In genomic region chr2:164909542-164909941, GRCm38 (mm10) we compare ENCODE assay signal across 8 mouse cellular contexts. TPM values are rescaled to one million over a fixed set of nuclear protein-coding genes. Genes with fewer than 3 reads are reported as not detected.
A peak's percentile ranks its signal among the peaks of the same experiment; 100 is the strongest.
DNase-seq lines count a peak whose midpoint lies in the region; ATAC-seq and TF ChIP-seq lines count a peak whose summit lies in the region.

No protein-coding gene starts in this region.

- peaks cover 7% of the 10 kb centered on the region; the same call in 1 of the 2 replicates for H3K9me3 ChIP-seq in heart, postnatal 0 days (replicated peaks; ENCODE audit: control insufficient read depth, low read length)

- peaks cover 8% of the 10 kb centered on the region; the same call in 1 of the 2 replicates for H3K4me1 ChIP-seq in heart, postnatal 0 days (ENCODE audit: control insufficient read depth, insufficient read depth)

- TF ChIP-seq EP300 in heart, postnatal 0 days (IDR thresholded peaks at IDR 0.05; ENCODE audit: low read depth) = no peak

- DNase-seq in gastrocnemius, adult 2 months = no peak
- DNase-seq in gastrocnemius, postnatal 25 days = no peak
- peak; percentile 74 for DNase-seq in heart, postnatal 0 days (ENCODE audit: low spot score)
- DNase-seq in kidney, postnatal 36 days = peak; percentile 60 to 72
- DNase-seq in ovary, postnatal 36 days (ENCODE audit: low spot score) = no peak
- DNase-seq in thymus, postnatal 0 days (ENCODE audit: low spot score) = no peak

- TF ChIP-seq CTCF in gastrocnemius, adult 2 months (IDR thresholded peaks at IDR 0.05) = peak; percentile 54
- TF ChIP-seq CTCF in heart, postnatal 0 days (IDR thresholded peaks at IDR 0.05; ENCODE audit: low read depth) = peak; percentile 67

- peaks cover 48% of the 10 kb centered on the region for H3K36me3 ChIP-seq in heart, postnatal 0 days (replicated peaks; ENCODE audit: control insufficient read depth, insufficient read depth, low read length)

- H3K4me3 ChIP-seq in gastrocnemius, adult 2 months = peak overlapping the region; percentile 100
- H3K4me3 ChIP-seq in heart, postnatal 0 days (ENCODE audit: low read depth, low read length) = peak overlapping the region; percentile 76; the same call in 1 of the 2 replicates

- no peaks in the 10 kb centered on the region for H3K27me3 ChIP-seq in heart, postnatal 0 days (ENCODE audit: control insufficient read depth, insufficient read depth, low read length)

- no peak overlapping the region for H3K9ac ChIP-seq in heart, postnatal 0 days (replicated peaks; ENCODE audit: low read depth, low read length)

- ATAC-seq in common myeloid progenitor, adult 5-6 weeks (replicated peaks; ENCODE audit: low read depth, poor library complexity, severe bottlenecking) = peak; percentile 56
- no peak for ATAC-seq in heart, postnatal 0 days (ENCODE audit: insufficient read depth, low read depth)
- peak; percentile 44 for ATAC-seq in megakaryocyte progenitor cell, adult 5-6 weeks (replicated peaks; ENCODE audit: poor library complexity)

- 88% methylated on average over 1 of the region's 1 CpGs for WGBS in heart, postnatal 0 days

- H3K4me2 ChIP-seq in heart, postnatal 0 days (ENCODE audit: low read depth, low read length) = peak overlapping the region; percentile 78

- H3K27ac ChIP-seq in gastrocnemius, adult 2 months = peak overlapping the region; percentile 100
- H3K27ac ChIP-seq in heart, postnatal 0 days (ENCODE audit: low read depth) = peak overlapping the region; percentile 2; the same call in 1 of the 2 replicates

- intact Hi-C loops in gastrocnemius, adult 2 months (cut with DNase I) = no loop called here

RNA-seq across cellular contexts. Expression of gene Zfp335, which starts 2.0 kb away (rescaled TPM):
- 10 to 100 TPM in 1 of 2 experiments, 1 to 10 TPM in 1; 9.7 to 10.5 TPM for total RNA-seq in gastrocnemius, adult 2 months (2021)
- total RNA-seq in gastrocnemius, postnatal 25 days (2021) = 1 to 10 TPM; 8.2 to 9.2 TPM
- 6.2 and 7.6 TPM in 2 replicates for total RNA-seq in common myeloid progenitor, adult 5-6 weeks (2017)
- 18.0 and 19.6 TPM in 2 replicates for total RNA-seq in heart, postnatal 0 days (2014; rRNA removed; ENCODE audit: low replicate concordance)
- polyA plus RNA-seq in heart, postnatal 0 days (2015; fragmentation: Nextera tagmentation; extraction: Ambion mirVana) = 3.7 TPM in 2 replicates
- total RNA-seq in megakaryocyte progenitor cell, adult 5-6 weeks (2015) = 10.4 and 11.3 TPM in 2 replicates
- total RNA-seq in megakaryocyte progenitor cell, adult 5-6 weeks (2017) = 6.8 and 8.2 TPM in 2 replicates
- 8.6 and 9.5 TPM in 2 replicates for polyA plus RNA-seq in thymus, postnatal 0 days (2015; fragmentation: Nextera tagmentation; extraction: Ambion mirVana)

RNA-seq across cellular contexts. Expression of gene Pcif1, which starts 30.4 kb away (rescaled TPM):
- 10 to 100 TPM; 25.6 TPM for total RNA-seq in gastrocnemius, adult 2 months (2021)
- 10 to 100 TPM; 21.0 to 25.8 TPM for total RNA-seq in gastrocnemius, postnatal 25 days (2021)
- 18.8 and 19.2 TPM in 2 replicates for total RNA-seq in common myeloid progenitor, adult 5-6 weeks (2017)
- 51.8 and 63.6 TPM in 2 replicates for total RNA-seq in heart, postnatal 0 days (2014; rRNA removed; ENCODE audit: low replicate concordance)
- 50.6 and 54.2 TPM in 2 replicates for polyA plus RNA-seq in heart, postnatal 0 days (2015; fragmentation: Nextera tagmentation; extraction: Ambion mirVana)
- total RNA-seq in megakaryocyte progenitor cell, adult 5-6 weeks (2015) = 34.1 and 36.3 TPM in 2 replicates
- total RNA-seq in megakaryocyte progenitor cell, adult 5-6 weeks (2017) = 21.7 and 40.4 TPM in 2 replicates
- polyA plus RNA-seq in thymus, postnatal 0 days (2015; fragmentation: Nextera tagmentation; extraction: Ambion mirVana) = 92.5 and 107 TPM in 2 replicates

RNA-seq across cellular contexts. Expression of gene Mmp9, which starts 31.0 kb away (rescaled TPM):
- 1 to 10 TPM in 1 of 2 experiments, under 1 TPM in 1; 0.46 to 1.1 TPM for total RNA-seq in gastrocnemius, adult 2 months (2021)
- 1 to 10 TPM in 1 of 2 experiments, under 1 TPM in 1; 0.64 to 1.4 TPM for total RNA-seq in gastrocnemius, postnatal 25 days (2021)
- 1.0 and 1.1 TPM in 2 replicates for total RNA-seq in common myeloid progenitor, adult 5-6 weeks (2017)
- total RNA-seq in heart, postnatal 0 days (2014; rRNA removed; ENCODE audit: low replicate concordance) = 0.08 and 2.1 TPM in 2 replicates
- polyA plus RNA-seq in heart, postnatal 0 days (2015; fragmentation: Nextera tagmentation; extraction: Ambion mirVana) = 0.32 and 0.64 TPM in 2 replicates
- 11.2 and 14.2 TPM in 2 replicates for total RNA-seq in megakaryocyte progenitor cell, adult 5-6 weeks (2015)
- total RNA-seq in megakaryocyte progenitor cell, adult 5-6 weeks (2017) = 5.7 and 11.8 TPM in 2 replicates
- polyA plus RNA-seq in thymus, postnatal 0 days (2015; fragmentation: Nextera tagmentation; extraction: Ambion mirVana) = 47.8 and 53.2 TPM in 2 replicates

RNA-seq across cellular contexts. Expression of gene Slc12a5, which starts 51.1 kb away (rescaled TPM):
- total RNA-seq in gastrocnemius, adult 2 months (2021) = under 1 TPM; 0.36 to 0.53 TPM
- under 1 TPM; 0.21 to 0.38 TPM for total RNA-seq in gastrocnemius, postnatal 25 days (2021)
- 4.2 TPM in 1 of 2 replicates, not detected in the other for total RNA-seq in common myeloid progenitor, adult 5-6 weeks (2017)
- 0.50 and 3.5 TPM in 2 replicates for total RNA-seq in heart, postnatal 0 days (2014; rRNA removed; ENCODE audit: low replicate concordance)
- 0.31 and 0.48 TPM in 2 replicates for polyA plus RNA-seq in heart, postnatal 0 days (2015; fragmentation: Nextera tagmentation; extraction: Ambion mirVana)
- 0.15 and 0.27 TPM in 2 replicates for total RNA-seq in megakaryocyte progenitor cell, adult 5-6 weeks (2015)
- 0.51 and 0.96 TPM in 2 replicates for total RNA-seq in megakaryocyte progenitor cell, adult 5-6 weeks (2017)
- 0.26 and 0.30 TPM in 2 replicates for polyA plus RNA-seq in thymus, postnatal 0 days (2015; fragmentation: Nextera tagmentation; extraction: Ambion mirVana)

RNA-seq across cellular contexts. Expression of gene Pltp, which starts 52.0 kb away (rescaled TPM):
- 10 to 100 TPM; 11.4 to 20.1 TPM for total RNA-seq in gastrocnemius, adult 2 months (2021)
- total RNA-seq in gastrocnemius, postnatal 25 days (2021) = 10 to 100 TPM; 14.8 to 18.6 TPM
- not detected in 2 replicates for total RNA-seq in common myeloid progenitor, adult 5-6 weeks (2017)
- total RNA-seq in heart, postnatal 0 days (2014; rRNA removed; ENCODE audit: low replicate concordance) = 7.7 and 10.4 TPM in 2 replicates
- 8.3 and 8.6 TPM in 2 replicates for polyA plus RNA-seq in heart, postnatal 0 days (2015; fragmentation: Nextera tagmentation; extraction: Ambion mirVana)
- 0.10 TPM in 1 of 2 replicates, not detected in the other for total RNA-seq in megakaryocyte progenitor cell, adult 5-6 weeks (2015)
- not detected in 2 replicates for total RNA-seq in megakaryocyte progenitor cell, adult 5-6 weeks (2017)
- polyA plus RNA-seq in thymus, postnatal 0 days (2015; fragmentation: Nextera tagmentation; extraction: Ambion mirVana) = 424 and 433 TPM in 2 replicates

Comparison
In these comparisons a context has a peak if more than half of its experiments do, and no peak if none do; other contexts are left out.
1. DNase-seq: peak in heart, postnatal 0 days (single experiment) and kidney, postnatal 36 days (2 of 2); none in gastrocnemius, adult 2 months (single experiment), gastrocnemius, postnatal 25 days (single experiment), ovary, postnatal 36 days (single experiment) and thymus, postnatal 0 days (single experiment).